Mouse (Mus musculus) forelimb bud, embryonic 11.5 days (tissue): ENCODE measurements around the gene Clec9a.
A peak's percentile ranks its signal among the peaks of the same experiment; 100 is the strongest.

Experiments
- DNase-seq: peaks from one replicate; pipeline ENCODE4 v3.0.0-alpha.2; 2012; ENCODE audit warnings: low read depth, low spot score

Clec9a gene

GRCm38 (mm10) chr6:129408562-129408961, at the start of gene Clec9a:
Gene Clec9a (plus strand): TSS chr6:129408862.
- DNase-seq = no peak

GRCm38 (mm10) chr6:129359515-129359914, 49.1 kb upstream of the Clec9a start:
- no peak for DNase-seq

- DNase-seq = no peak
Measured at GRCm38 (mm10) chr6:129363942-129364341, 44.7 kb upstream of the Clec9a start.

DNA sequence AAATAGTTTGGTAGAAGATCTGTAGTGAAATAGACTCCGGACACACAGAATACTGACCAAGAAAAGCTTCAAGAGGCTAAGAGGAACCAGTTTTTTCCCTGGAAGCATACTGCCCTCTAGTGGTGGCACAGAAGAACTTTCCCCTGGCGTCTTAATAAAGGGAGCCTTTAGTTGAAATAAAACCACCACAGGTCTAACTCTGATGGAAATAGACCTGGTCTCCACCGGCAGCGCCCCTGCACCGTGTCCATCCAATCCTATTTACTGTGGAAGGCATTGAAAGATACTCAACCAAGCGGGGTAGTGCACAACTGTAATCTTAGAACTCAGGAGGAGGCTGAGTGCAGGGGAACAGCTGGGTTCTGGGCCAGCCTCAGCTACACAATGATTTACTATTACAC, 42.7 kb upstream of the Clec9a start:
- DNase-seq = peak; percentile 64

DNA sequence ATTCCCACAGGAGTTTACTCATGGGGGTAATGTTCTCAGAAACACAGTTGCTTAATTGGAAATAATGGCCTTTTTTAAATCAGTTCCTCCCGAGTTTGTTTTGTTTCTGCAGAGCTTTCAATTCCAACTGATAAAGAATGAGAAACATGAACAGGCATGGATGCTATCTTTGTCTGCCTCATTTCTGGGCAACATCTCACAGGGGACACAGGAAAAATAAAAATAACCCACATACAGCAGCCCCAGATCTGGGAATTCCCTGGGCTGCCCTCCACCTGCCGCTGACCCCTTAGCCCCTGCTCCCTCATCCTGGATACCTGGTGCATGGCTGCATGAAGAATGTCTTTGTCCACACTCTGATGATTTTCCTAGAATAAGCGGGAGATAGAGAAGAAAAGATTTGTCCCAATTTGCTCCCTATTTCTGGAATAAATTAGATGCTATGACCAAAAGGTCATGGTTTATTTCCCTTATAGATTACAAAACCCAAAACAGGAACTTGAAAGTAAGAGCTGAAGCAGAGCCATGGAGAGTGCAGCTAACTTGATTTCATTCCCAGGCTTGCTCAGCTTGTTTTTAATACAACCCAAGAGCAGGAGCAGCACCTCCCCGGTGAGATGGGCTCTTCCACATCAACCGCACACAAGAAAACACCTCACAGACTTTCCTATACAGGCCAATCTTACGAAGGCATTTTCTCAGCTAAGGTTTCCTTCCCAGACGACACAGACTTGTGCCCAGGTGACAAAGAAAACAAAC, 39.1 kb upstream of the Clec9a start:
- no peak for DNase-seq

DNA sequence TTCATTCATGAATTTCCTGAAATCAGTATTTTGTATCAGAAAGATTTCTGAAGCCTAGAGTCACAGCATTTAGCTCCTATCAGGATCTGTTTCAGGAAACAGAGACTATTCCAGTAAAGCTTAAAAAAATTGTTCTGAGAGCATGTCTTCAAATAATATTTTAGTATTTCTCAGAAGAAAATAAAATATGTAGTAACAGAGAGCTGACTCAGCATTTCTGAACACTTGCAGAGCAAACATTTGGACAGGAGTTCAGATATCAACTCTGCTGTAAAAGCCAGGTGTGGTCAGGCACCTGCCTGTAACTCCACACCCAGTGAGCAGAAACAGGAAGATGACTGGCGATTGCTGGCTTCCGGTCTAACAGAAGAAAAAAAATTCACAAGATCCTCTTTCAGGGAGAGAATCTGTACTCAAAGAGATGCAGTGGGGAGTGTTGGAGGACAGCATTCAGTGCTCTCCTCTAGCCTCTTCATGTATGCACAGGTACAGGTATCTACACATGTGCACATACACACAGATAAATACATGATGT, 33.7 kb upstream of the Clec9a start:
- DNase-seq = no peak

DNA sequence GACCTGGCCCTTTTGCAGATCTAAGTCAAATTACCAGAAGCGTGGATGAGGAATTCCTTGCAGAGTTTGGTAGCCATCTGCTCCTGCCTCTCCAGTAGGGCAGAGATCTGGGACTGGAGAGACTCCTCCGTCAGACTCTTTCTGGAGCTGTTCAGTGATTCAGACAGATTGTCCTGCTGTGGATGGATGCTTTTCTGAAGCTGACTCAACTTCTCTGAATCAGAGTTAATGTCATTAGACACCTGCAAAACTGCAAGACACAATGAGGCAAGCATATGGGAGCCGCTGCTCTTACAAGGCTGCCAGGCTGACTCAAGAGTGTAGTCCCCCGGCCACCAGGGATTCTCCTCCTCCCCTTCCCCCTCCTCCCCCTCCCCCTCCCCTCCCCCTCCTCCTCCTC, 28.2 kb upstream of the Clec9a start:
- no peak for DNase-seq

GRCm38 (mm10) chr6:129381736-129382135, 26.9 kb upstream of the Clec9a start:
- DNase-seq = no peak

- no peak for DNase-seq
Measured at GRCm38 (mm10) chr6:129383466-129383865, 25.2 kb upstream of the Clec9a start.

DNA sequence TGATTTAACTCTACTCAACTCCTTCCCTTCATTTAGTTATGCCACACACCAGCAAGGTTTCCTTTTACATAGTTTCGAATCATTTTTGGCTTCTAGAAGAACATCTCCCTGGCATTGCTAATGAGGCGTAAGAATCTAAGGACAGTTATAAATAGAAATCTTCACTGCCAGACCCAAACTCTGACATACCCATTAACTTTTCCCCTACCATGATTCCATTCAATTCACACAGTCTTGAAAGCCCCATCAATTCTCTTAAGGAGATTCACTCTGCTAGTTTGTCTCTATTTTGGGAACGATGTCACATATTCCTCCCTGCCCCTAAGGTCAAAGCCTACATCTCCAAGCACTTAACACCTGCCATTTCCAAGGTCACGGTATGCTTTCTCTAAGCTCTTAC, 23.7 kb upstream of the Clec9a start:
- no peak for DNase-seq

DNA sequence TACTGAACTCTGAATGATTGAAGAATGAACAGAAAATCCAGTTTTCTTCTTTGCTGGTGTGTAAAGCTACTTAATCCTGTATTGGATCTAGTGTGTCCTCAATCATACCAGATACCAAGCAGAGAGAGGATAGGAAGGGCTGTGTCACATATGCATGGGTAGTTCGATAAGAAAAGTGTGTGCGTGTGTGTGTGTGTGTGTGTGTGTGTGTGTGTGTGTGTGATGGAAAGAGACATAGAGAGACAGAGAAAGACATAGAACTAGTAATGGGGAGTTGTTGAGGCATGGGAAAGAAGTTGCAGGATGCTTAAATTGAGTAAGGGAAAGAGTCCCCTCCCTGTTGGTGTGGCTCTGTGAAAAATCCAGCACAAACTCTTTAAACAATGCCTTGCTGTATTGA, 22.9 kb upstream of the Clec9a start, which contains the start of gene Clec12b:
Gene Clec12b (minus strand): TSS at position 101 of the 400 bp plus-strand sequence.
- DNase-seq = no peak

DNA sequence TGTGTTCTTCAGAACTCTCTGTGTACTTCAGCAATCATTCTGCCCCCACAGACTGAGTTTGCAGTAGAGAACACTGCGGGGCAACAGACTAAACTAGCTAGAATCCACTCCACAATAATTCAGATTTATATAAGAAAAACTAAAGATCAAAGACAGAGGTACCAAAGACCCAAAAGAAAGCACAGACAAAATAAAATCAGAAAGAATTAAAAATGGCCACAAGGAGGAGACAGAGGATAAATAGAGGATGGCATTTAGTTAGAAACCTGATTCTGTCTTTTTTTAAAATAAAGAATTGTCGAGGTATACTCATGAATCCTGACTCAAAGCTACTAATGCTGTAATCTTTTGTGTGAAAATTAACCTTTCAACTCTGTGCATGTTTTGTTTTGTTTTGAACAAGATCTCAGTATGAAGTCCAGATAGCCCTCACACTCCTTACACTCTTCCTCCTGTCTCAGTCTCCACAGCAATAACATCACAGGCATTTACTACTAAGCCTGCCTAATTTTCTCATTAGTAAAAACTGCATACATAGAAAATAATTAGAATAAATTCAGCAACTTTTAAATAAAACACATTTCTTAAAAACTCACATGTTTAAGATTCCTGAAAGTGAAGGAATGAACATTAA, 15.5 kb upstream of the Clec9a start:
- DNase-seq = no peak

DNA sequence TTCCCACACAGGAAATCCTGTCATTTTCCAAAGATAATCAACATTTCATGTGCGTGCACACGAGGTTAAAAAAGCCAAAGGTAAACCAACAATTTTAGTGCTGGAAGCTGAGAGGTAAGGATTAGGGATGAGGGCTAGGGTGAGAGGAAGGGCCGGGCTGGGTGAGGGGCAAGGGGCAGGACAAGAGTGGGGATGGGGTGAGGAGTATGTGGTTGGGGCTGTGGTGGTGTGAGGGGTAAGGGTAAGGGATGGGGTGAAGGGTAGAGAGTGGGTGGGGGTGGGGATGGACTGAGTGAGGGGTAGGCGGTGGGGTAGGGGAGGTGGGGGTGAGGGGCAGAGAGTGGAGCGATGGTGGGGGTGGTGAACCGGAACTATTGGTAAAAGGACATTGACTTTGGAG, 14.9 kb upstream of the Clec9a start:
- DNase-seq = no peak

DNA sequence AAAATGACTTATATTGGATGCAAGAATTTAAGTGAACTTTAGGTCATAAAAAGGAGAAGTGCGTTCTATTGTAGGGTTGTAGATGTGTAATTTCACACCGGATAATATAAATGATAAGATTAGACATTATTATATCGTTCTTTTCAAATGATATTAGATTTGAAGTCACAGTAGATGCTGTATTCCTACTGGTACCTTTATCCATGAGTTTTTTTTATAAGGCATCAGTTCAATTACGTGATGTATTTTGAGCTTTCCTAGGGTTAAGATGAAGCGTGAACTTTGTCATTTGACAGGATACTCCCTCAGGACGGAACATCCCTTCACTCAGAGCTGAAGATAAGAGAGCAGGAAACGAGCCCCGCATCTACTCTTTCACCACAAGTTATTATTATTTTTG, 11.7 kb upstream of the Clec9a start, which contains the start of gene Clec1b:
Gene Clec1b (plus strand): TSS at position 301 of the 400 bp plus-strand sequence.
- no peak for DNase-seq

GRCm38 (mm10) chr6:129399945-129400344, 8.7 kb upstream of the Clec9a start:
- DNase-seq = no peak

DNA sequence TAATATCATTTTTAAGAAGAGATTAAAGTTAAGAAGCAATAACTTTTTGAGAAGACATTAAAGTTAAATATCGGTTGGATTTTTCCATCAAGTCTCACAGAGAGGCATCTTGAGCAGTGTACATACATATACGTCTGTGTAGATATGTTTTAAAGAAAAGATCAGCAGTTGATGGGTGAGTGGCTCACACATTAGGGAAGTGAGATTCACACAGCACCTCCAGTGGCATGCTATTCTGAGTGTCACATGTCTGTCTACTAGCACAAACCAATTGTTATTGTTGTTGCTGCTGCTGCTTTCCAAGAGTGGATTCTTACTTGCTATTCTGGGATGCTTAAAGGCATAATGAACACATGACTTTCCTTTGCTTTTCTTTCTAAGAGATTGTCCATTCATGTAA, 6.3 kb upstream of the Clec9a start:
- DNase-seq = no peak

DNA sequence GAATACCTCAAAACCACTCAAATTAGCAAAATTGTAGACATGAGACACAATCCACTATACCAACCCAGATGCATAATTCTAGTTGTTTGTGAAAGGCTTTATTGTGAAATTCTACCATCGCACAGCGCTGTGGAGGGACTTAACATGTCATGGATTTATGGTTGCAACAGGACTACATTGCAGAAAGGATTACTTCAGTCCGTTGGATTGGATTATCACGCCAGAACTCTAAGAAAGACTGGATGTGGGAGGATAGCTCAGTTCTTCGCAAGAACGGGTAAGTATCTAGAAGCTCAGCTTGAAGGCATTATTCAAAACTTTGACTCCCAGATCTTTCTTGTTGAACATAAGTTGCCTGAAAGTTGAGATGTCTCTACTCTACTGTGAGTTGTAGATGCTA, 5.3 kb upstream of the Clec9a start:
- no peak for DNase-seq

DNA sequence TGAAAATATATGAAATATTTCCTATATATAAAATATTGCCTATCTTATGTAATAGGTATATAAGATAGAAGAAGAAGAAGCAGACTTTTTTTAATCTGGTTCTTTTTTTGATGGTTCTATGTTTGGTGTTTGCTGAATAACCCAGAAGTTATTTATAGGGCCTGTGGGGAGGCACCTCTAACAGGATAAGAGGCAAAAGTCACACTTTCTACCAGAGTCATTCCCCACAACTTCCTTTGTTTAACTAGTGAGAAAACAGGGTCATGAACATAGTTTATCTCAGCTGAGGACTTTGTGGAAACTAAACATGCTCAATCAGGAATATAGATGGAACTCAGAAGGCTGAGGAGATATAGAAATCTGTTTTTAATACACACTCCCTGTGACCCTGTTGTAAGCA, 2.7 kb upstream of the Clec9a start:
- no peak for DNase-seq

- no peak for DNase-seq
Measured at GRCm38 (mm10) chr6:129407324-129407723, 1.3 kb upstream of the Clec9a start.

DNA sequence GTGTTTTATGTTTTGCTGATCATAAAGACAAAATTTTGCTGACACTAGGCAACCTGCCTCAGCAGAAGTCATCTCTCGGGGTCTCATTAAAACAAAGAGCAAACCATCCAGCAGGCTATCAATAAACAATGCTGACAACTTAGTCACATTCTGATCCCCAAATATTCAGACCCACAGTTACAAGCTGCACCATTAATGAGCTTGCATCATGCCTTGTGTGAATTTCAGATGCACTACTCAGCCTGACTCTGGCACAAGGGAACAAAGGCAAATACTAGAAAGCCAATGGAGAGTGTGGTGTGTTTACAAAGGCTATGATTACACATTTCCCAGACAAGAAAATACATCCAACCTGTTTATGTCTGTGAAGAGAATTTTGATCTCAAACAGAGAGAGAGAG, 5.5 kb downstream of the Clec9a start:
- DNase-seq = no peak

- DNase-seq = no peak
Measured at GRCm38 (mm10) chr6:129422311-129422710, 13.6 kb downstream of the Clec9a start.

DNA sequence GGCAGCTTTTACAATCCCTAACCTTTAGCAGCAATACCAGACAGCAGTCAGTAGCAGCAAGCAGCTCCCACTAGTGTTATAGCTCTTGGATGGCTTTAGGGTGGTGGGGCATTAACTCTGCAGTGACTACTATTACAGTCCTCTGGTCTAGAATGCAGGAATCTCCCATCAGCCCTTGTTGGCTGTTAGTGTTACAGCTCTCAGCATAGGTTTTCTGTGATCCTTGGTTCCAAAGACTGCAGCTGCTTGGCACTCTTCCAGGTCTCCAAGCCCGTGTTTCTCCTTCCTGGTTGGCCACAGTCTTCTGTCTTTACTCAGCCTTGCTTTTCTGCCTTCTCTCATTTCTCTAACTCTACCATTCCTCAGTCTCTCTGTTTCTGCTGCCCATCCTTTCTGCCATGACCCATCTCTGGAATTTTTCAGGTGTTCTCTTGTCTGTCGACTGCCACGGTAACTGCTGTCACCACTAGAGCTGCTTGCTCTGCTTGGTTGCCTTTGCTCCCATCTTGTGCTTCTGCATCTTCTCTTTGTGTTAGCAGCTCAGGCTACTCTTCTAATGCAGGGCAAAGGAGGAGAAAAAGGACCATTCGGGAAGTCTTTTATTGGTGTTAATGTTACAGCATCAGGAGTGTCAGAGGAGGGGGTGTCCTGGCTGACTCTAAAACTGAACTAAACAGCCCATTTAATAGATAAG, 14.5 kb downstream of the Clec9a start:
- DNase-seq = no peak

DNA sequence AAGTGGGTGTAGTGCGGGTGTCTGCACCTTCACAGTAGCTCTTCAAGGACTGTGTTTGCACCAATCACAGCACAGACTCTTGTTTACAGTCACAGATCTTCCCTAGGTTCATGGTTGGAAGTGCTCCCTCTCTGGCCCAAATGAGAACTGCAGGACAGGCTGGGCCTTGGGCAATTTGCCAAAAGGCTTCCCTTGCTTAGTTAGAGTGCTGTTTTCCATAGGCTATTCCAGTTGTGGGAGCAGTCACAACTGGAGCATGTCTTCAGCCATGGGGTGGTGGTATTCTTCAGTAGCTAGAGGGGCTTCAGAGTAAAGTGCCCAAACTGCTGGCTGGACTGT, 15.0 kb downstream of the Clec9a start:
- DNase-seq = peak; percentile 70
